Mouse (Mus musculus) gastrocnemius, adult 2 months (tissue): ENCODE results near the gene Spaca3. TPM values are rescaled to one million over a fixed set of nuclear protein-coding genes. Genes with fewer than 3 reads are reported as not detected.

ENCODE experiments used
- DNase-seq: peaks from one replicate; pipeline ENCODE4 v3.0.0; 2022
- H3K27ac ChIP-seq: fragments of 200-600 bp; 2 replicates; pipeline ENCODE4 v1.8.1; 2022; ENCODE audit warnings: mild to moderate bottlenecking
- H3K4me3 ChIP-seq: fragments of 200-600 bp; 2 replicates; pipeline ENCODE4 v1.8.1; 2022; ENCODE audit warnings: mild to moderate bottlenecking, moderate library complexity
- CTCF ChIP-seq: fragments of 200-600 bp; IDR thresholded peaks from 2 replicates; pipeline ENCODE4 v1.8.1; 2022; ENCODE audit warnings: antibody characterized with exemption, mild to moderate bottlenecking, moderate library complexity
- intact Hi-C: fragments of 180-260 bp; cut with DNase I; formaldehyde crosslinking; loops from one replicate; pipeline ENCODE4 v1.15.1; 2025
- total RNA-seq, 2 experiments: library from RNA; stranded (reverse); gene quantifications; 2 replicates each; pipeline ENCODE4 v1.2.3; 2021

Gene Spaca3
- total RNA-seq, 2 experiments from 2014 or later: not detected

- intact Hi-C loops: no loop called here
- Histone ChIP-seq H3K4me3 (no peak overlapping the region), H3K27ac (no peak overlapping the region)
- no peak for DNase-seq
- TF ChIP-seq CTCF: no peak
These were observed 14.7 kb upstream of the Spaca3 start for GRCm38 (mm10) chr11:80843435-80843834.

GRCm38 (mm10) chr11:80845486-80845885, 12.7 kb upstream of the Spaca3 start:
- no peak for TF ChIP-seq CTCF
- intact Hi-C loops: no loop called here
- DNase-seq: no peak
- H3K4me3 ChIP-seq: no peak overlapping the region
- H3K27ac ChIP-seq: no peak overlapping the region

- Histone ChIP-seq H3K27ac (no peak overlapping the region), H3K4me3 (no peak overlapping the region)
- no peak for TF ChIP-seq CTCF
- no peak for DNase-seq
- intact Hi-C loops: no loop called here
These were observed 12.1 kb upstream of the Spaca3 start for GRCm38 (mm10) chr11:80846115-80846514.

GRCm38 (mm10) chr11:80848131-80848530, 10.0 kb upstream of the Spaca3 start:
- no peak for DNase-seq
- intact Hi-C loops: no loop called here
- Histone ChIP-seq H3K4me3 (no peak overlapping the region), H3K27ac (no peak overlapping the region)
- no peak for TF ChIP-seq CTCF

- peak; percentile 74 for TF ChIP-seq CTCF
- H3K4me3 ChIP-seq: no peak overlapping the region
- intact Hi-C loops: loop anchor here (2.0 kb wide), 1 partner anchor 155 kb away; no protein-coding TSS in a partner anchor
- DNase-seq: no peak
- H3K27ac ChIP-seq: no peak overlapping the region
These were observed 6.3 kb upstream of the Spaca3 start for GRCm38 (mm10) chr11:80851859-80852258.

GRCm38 (mm10) chr11:80853014-80853413, 5.2 kb upstream of the Spaca3 start:
- Histone ChIP-seq H3K27ac (no peak overlapping the region), H3K4me3 (no peak overlapping the region)
- TF ChIP-seq CTCF: no peak
- no peak for DNase-seq
- intact Hi-C loops: loop anchor here (2.0 kb wide), 1 partner anchor 156 kb away; no protein-coding TSS in a partner anchor

- intact Hi-C loops: no loop called here
- TF ChIP-seq CTCF: no peak
- peak overlapping the region; percentile 21; the same call in 1 of the 2 replicates for H3K4me3 ChIP-seq
- DNase-seq: no peak
- no peak overlapping the region for H3K27ac ChIP-seq
These were observed 3.7 kb upstream of the Spaca3 start for GRCm38 (mm10) chr11:80854430-80854829.

GRCm38 (mm10) chr11:80854908-80855307, 3.3 kb upstream of the Spaca3 start:
- no peak for DNase-seq
- intact Hi-C loops: no loop called here
- TF ChIP-seq CTCF: no peak
- Histone ChIP-seq H3K4me3 (peak overlapping the region; percentile 21; the same call in 1 of the 2 replicates), H3K27ac (no peak overlapping the region)

- TF ChIP-seq CTCF: no peak
- intact Hi-C loops: no loop called here
- H3K4me3 ChIP-seq: no peak overlapping the region
These were observed 1.3 kb upstream of the Spaca3 start for GRCm38 (mm10) chr11:80856827-80857226.

GRCm38 (mm10) chr11:80862941-80863340, 4.8 kb downstream of the Spaca3 start:
- no peak for DNase-seq
- Histone ChIP-seq H3K4me3 (no peak overlapping the region), H3K27ac (no peak overlapping the region)
- intact Hi-C loops: no loop called here
- no peak for TF ChIP-seq CTCF

More at GRCm38 (mm10) chr11:80856827-80857226, 1.3 kb upstream of the Spaca3 start:
- no peak for DNase-seq
- no peak overlapping the region for H3K27ac ChIP-seq

- no peak for DNase-seq
- intact Hi-C loops: no loop called here
- no peak for TF ChIP-seq CTCF
- H3K4me3 ChIP-seq: no peak overlapping the region
- no peak overlapping the region for H3K27ac ChIP-seq
These were observed 9.9 kb downstream of the Spaca3 start for GRCm38 (mm10) chr11:80868039-80868438.

GRCm38 (mm10) chr11:80872509-80873474, 14.6 kb downstream of the Spaca3 start:
- intact Hi-C loops: no loop called here
- Histone ChIP-seq H3K27ac (no peak overlapping the region), H3K4me3 (no peak overlapping the region)
- peak; percentile 66 for DNase-seq
- peak; percentile 74 for TF ChIP-seq CTCF

GRCm38 (mm10) chr11:80877131-80877651, 19.0 kb downstream of the Spaca3 start:
- DNase-seq: peak; percentile 51
- no peak for TF ChIP-seq CTCF
- no peak overlapping the region for H3K4me3 ChIP-seq
- H3K27ac ChIP-seq: peak overlapping the region; percentile 50
- intact Hi-C loops: no loop called here
